Mouse (Mus musculus) left cerebral cortex, postnatal 4 days (tissue): Measurements from ENCODE around the gene Pop5. TPM values are rescaled to one million over a fixed set of nuclear protein-coding genes. Genes with fewer than 3 reads are reported as not detected.

Experiments used
- DNase-seq: peaks from one replicate; pipeline ENCODE4 v3.0.0-alpha.2; 2022
- intact Hi-C: fragments of 180-260 bp; cut with DNase I; formaldehyde crosslinking; loops from one replicate; pipeline ENCODE4 v1.15.1; 2025
- total RNA-seq, 2 experiments: library from RNA; stranded (reverse); gene quantifications; 2 replicates each; pipeline ENCODE4 v1.2.3; 2021

Gene Pop5
- total RNA-seq, 2 experiments from 2014 or later = 27.4 to 31.8 TPM

- DNase-seq = no peak
These were observed 49.1 kb downstream of the Pop5 start for GRCm38 (mm10) chr5:115284735-115285134.

GRCm38 (mm10) chr5:115294173-115294572 lies 58.5 kb downstream of the Pop5 start:
- no peak for DNase-seq
- intact Hi-C loops = loop anchor here (10.0 kb wide), 1 partner anchor 151 kb away; no protein-coding TSS in a partner anchor

More at GRCm38 (mm10) chr5:115284735-115285134, 49.1 kb downstream of the Pop5 start:
- intact Hi-C loops = no loop called here

Other genes with a start within 250 kb of the Pop5 start
- gene Sppl3, start 224.7 kb upstream of the Pop5 start, total RNA-seq = 100 to 1,000 TPM; 114 to 125 TPM
- gene Gm10401, start 137.5 kb upstream of the Pop5 start, total RNA-seq = not detected
- gene Acads, start 116.5 kb upstream of the Pop5 start, total RNA-seq = 1 to 10 TPM; 9.1 to 9.4 TPM
- 10 to 100 TPM; 22.4 to 25.6 TPM for gene Unc119b, start 100.9 kb upstream of the Pop5 start, total RNA-seq
- 10 to 100 TPM; 59.5 to 79.4 TPM for gene Mlec, start 77.7 kb upstream of the Pop5 start, total RNA-seq
- gene Cabp1, start 41.5 kb upstream of the Pop5 start, total RNA-seq = 10 to 100 TPM; 67.0 to 67.2 TPM
- gene Rnf10, start 37.1 kb downstream of the Pop5 start, total RNA-seq = 100 to 1,000 TPM; 262 to 280 TPM
- 10 to 100 TPM; 29.7 to 33.8 TPM for gene Coq5, start 43.8 kb downstream of the Pop5 start, total RNA-seq
- gene Dynll1, start 65.2 kb downstream of the Pop5 start, total RNA-seq = 100 to 1,000 TPM; 678 to 766 TPM
- 10 to 100 TPM; 58.7 to 59.4 TPM for gene Srsf9, start 91.3 kb downstream of the Pop5 start, total RNA-seq
- gene Gatc, start 105.3 kb downstream of the Pop5 start, total RNA-seq = 10 to 100 TPM; 29.6 to 29.7 TPM
- 10 to 100 TPM; 30.3 to 30.5 TPM for gene Triap1, start 105.4 kb downstream of the Pop5 start, total RNA-seq
- 100 to 1,000 TPM; 489 to 518 TPM for gene Cox6a1, start 113.1 kb downstream of the Pop5 start, total RNA-seq
- 100 to 1,000 TPM; 110 to 114 TPM for gene Msi1, start 193.8 kb downstream of the Pop5 start, total RNA-seq
- gene Pla2g1b, start 230.4 kb downstream of the Pop5 start, total RNA-seq = not detected
- gene Sirt4, start 248.9 kb downstream of the Pop5 start, total RNA-seq = 10 to 100 TPM; 28.4 to 31.5 TPM